Mouse (Mus musculus) T-helper 1 cell (primary cell): ENCODE data around the gene Mrpl52.

Source experiments
- in situ Hi-C: fragments of 300-600 bp; cut with MboI, MseI; formaldehyde crosslinking; loops from one replicate; pipeline ENCODE4 v1.15.1; 2025; ENCODE audit warnings: high pct_unique_total_duplicates

Mrpl52 gene

GRCm38 (mm10) chr14:54412000-54412576, 14.6 kb upstream of the Mrpl52 start:
- in situ Hi-C loops = no loop called here

GRCm38 (mm10) chr14:54412629-54413170, 14.0 kb upstream of the Mrpl52 start:
- in situ Hi-C loops = no loop called here

- in situ Hi-C loops = no loop called here
These were observed 12.6 kb upstream of the Mrpl52 start for GRCm38 (mm10) chr14:54413877-54414700.

- in situ Hi-C loops = no loop called here
These were observed 11.3 kb upstream of the Mrpl52 start for GRCm38 (mm10) chr14:54415241-54416020.

- in situ Hi-C loops = no loop called here
These were observed 10.4 kb upstream of the Mrpl52 start for GRCm38 (mm10) chr14:54416229-54416775.

GRCm38 (mm10) chr14:54416830-54417229, 9.9 kb upstream of the Mrpl52 start:
- in situ Hi-C loops = no loop called here

GRCm38 (mm10) chr14:54417623-54418081, 9.1 kb upstream of the Mrpl52 start, which contains the start of gene Slc7a7:
Gene Slc7a7, minus strand, starts transcription at chr14:54417780.
- in situ Hi-C loops = no loop called here

GRCm38 (mm10) chr14:54421014-54421413, 5.7 kb upstream of the Mrpl52 start:
- in situ Hi-C loops = no loop called here

GRCm38 (mm10) chr14:54423406-54423805, 3.3 kb upstream of the Mrpl52 start:
- in situ Hi-C loops = no loop called here

- in situ Hi-C loops = no loop called here
These were observed 2.1 kb upstream of the Mrpl52 start for GRCm38 (mm10) chr14:54424634-54425033.

GRCm38 (mm10) chr14:54425540-54425939, 1.2 kb upstream of the Mrpl52 start:
- in situ Hi-C loops = no loop called here

GRCm38 (mm10) chr14:54426003-54426688, 563 bp upstream of the Mrpl52 start:
- in situ Hi-C loops = no loop called here

- in situ Hi-C loops = no loop called here
These were observed 987 bp downstream of the Mrpl52 start for GRCm38 (mm10) chr14:54427696-54428095.

GRCm38 (mm10) chr14:54428421-54428820, 1.7 kb downstream of the Mrpl52 start:
- in situ Hi-C loops = no loop called here

GRCm38 (mm10) chr14:54429332-54430093, 2.8 kb downstream of the Mrpl52 start:
- in situ Hi-C loops = no loop called here

- in situ Hi-C loops = no loop called here
These were observed 3.9 kb downstream of the Mrpl52 start for GRCm38 (mm10) chr14:54430406-54431145.

- in situ Hi-C loops = no loop called here
These were observed 4.8 kb downstream of the Mrpl52 start, which contains the start of gene Mmp14 for GRCm38 (mm10) chr14:54431334-54432077. Gene Mmp14, plus strand, starts transcription at chr14:54431612.

GRCm38 (mm10) chr14:54432078-54432836, 5.5 kb downstream of the Mrpl52 start:
- in situ Hi-C loops = no loop called here
